Mouse (Mus musculus) heart, embryonic 12.5 days (tissue): ENCODE results near the gene 4933427I04Rik. TPM values are rescaled to one million over a fixed set of nuclear protein-coding genes. Genes with fewer than 3 reads are reported as not detected.
A peak's percentile ranks its signal among the peaks of the same experiment; 100 is the strongest.

Source experiments
- ATAC-seq: fragments of 200-750 bp; cut with Nextera tagmentation; 2 replicates; pipeline ENCODE4 v1.8.0; 2017; ENCODE audit warnings: moderate TSS enrichment, moderate library complexity; ENCODE audit not compliant: insufficient number of reproducible peaks, low FRiP score
- H3K27ac ChIP-seq: fragments of 300-500 bp; sonication (generic); 2 replicates; pipeline ENCODE4 v1.5.1; 2016; ENCODE audit warnings: mild to moderate bottlenecking, moderate library complexity; ENCODE audit not compliant: poor library complexity, severe bottlenecking
- H3K27me3 ChIP-seq: fragments of 300-500 bp; sonication (generic); replicated peaks from 2 replicates; pipeline ENCODE4 v1.6.1; 2016; ENCODE audit warnings: mild to moderate bottlenecking, moderate library complexity
- H3K36me3 ChIP-seq: fragments of 300-500 bp; sonication (generic); 2 replicates; pipeline ENCODE4 v1.6.1; 2016; ENCODE audit warnings: mild to moderate bottlenecking, moderate library complexity
- H3K4me1 ChIP-seq: fragments of 300-500 bp; sonication (generic); replicated peaks from 2 replicates; pipeline ENCODE4 v1.6.1; 2016; ENCODE audit warnings: mild to moderate bottlenecking
- H3K4me2 ChIP-seq: fragments of 300-500 bp; sonication (generic); 2 replicates; pipeline ENCODE4 v1.6.1; 2016; ENCODE audit warnings: mild to moderate bottlenecking, moderate library complexity
- H3K4me3 ChIP-seq: fragments of 300-500 bp; sonication (generic); 2 replicates; pipeline ENCODE4 v1.5.1; 2016; ENCODE audit warnings: mild to moderate bottlenecking
- H3K9ac ChIP-seq: fragments of 300-500 bp; sonication (generic); 2 replicates; pipeline ENCODE4 v1.6.1; 2016; ENCODE audit warnings: mild to moderate bottlenecking, moderate library complexity
- H3K9me3 ChIP-seq: fragments of 300-500 bp; sonication (generic); replicated peaks from 2 replicates; pipeline ENCODE4 v1.6.1; 2016; ENCODE audit warnings: mild to moderate bottlenecking, moderate library complexity
- WGBS: fragments of 180-500 bp; shearing (Covaris S2); methylation state at CpG from one replicate; pipeline ENCODE4 v1.1.7; 2016; 5-methylcytosine and 5-hydroxymethylcytosine counted together
- polyA plus RNA-seq: library from polyadenylated mRNA; unstranded; fragments of >200 nt; fragmentation: Nextera tagmentation; extraction: Ambion mirVana; gene quantifications from 2 replicates; pipeline ENCODE4 v1.2.1, GENCODE M21; 2016

Gene 4933427I04Rik
- not detected in 2 replicates for polyA plus RNA-seq

DNA sequence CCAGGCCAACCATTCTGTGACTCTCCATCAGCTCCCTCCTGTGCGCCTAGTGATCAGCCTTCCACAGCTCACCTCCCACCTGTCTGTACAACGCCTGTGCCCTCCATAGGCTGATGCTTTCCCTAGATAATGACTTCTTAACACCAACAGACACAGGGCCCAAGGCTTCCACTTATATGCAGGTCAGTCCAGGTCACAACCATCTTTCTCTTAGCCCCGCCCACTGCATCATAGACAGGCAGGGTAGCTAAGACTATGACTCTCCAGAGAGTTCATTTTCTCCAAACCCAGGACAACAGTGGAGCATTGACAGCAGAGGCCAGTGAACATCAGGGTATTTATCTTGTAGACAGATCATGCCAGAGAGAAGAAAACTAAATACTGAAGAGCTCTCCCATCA lies at the start of gene 4933427I04Rik:
Gene 4933427I04Rik (plus strand): TSS at position 301 of the 400 bp plus-strand sequence.
- H3K27ac ChIP-seq = no peak within 1 kb of the TSS
- ATAC-seq = no peak
- H3K4me3 ChIP-seq = no peak within 1 kb of the TSS
- H3K9ac ChIP-seq = no peak within 1 kb of the TSS
- no peaks in the 10 kb centered on the region for H3K27me3 ChIP-seq
- 76% methylated on average over 3 of the region's 3 CpGs for WGBS
- no peaks in the 10 kb centered on the region for H3K9me3 ChIP-seq
- H3K4me1 ChIP-seq = no peaks in the 10 kb centered on the region
- H3K4me2 ChIP-seq = no peak within 1 kb of the TSS
- H3K36me3 ChIP-seq = no peaks in the 10 kb centered on the region

DNA sequence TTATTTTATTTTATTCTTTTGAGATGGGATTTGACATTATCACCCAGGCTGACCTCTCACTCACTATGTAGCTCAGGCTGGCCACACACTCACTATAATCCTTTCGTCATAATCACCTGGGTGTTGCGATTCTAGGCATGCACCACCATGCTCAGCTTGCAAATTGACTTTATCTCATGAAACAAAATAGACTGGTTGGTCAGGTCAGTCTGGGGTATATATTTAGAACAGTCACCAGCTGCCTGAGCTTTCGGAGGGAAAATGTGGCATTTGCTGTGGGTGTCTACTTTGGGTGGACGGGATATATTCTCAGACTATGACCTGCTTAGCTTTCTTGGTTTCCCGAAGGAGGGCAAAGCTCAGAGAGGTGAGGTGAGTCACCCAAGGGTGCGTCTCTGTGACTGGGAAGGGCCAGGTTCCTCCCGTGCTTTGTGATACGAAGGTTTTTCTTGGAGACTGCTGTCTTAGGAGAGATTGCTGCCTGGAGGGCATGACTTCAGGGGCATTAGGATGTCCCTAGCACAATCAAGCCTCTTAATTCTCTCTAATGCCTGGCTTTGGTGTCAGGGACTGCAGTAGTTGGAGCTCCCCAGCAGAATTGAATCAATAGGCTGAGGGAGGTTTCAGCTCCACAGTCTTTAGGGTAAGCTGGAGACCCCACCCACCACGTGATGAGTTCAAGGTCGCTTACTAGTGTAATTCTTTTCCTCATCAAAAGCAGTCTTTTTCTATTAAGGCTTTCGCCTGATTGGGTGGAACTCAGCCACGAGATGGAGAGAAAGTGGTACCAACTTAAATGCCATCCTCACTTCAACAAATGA lies 48.8 kb upstream of the 4933427I04Rik start:
- 0 out of 2 replicates have a peak, but pooled peaks cover 3% of the 10 kb centered on the region for H3K9me3 ChIP-seq
- peaks cover 15% of the 10 kb centered on the region for H3K4me1 ChIP-seq
- no peak overlapping the region for H3K4me3 ChIP-seq
- no peak for ATAC-seq
- no peaks in the 10 kb centered on the region for H3K27me3 ChIP-seq
- no peak overlapping the region for H3K9ac ChIP-seq
- no peaks in the 10 kb centered on the region for H3K36me3 ChIP-seq
- WGBS = 61% methylated on average over 12 of the region's 12 CpGs
- peak overlapping the region; percentile 33; the same call in 1 of the 2 replicates for H3K4me2 ChIP-seq
- peak overlapping the region; percentile 58 for H3K27ac ChIP-seq

DNA sequence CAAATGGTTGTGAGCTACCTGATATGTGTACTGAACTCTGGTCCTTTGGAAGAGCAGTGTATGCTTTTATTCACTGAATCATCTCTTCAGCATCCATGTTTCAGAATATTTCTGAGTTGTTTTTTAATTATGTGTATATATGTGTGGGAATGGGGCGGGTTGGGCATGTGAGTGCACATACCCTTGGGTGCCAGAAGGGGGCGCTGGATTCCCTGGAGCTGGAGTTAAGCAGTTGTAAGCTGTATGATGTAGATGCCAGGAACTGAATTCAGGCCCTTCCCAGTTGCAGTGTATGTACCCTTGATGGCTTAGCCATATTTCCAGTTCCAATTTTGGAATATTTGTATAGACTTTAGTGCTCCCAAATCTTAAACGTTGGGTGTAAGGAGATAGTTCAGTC lies 47.0 kb upstream of the 4933427I04Rik start:
- no peak for ATAC-seq
- H3K9me3 ChIP-seq = 0 out of 2 replicates have a peak, but pooled peaks cover under 1% of the 10 kb centered on the region
- WGBS = 70% methylated on average over 3 of the region's 3 CpGs

DNA sequence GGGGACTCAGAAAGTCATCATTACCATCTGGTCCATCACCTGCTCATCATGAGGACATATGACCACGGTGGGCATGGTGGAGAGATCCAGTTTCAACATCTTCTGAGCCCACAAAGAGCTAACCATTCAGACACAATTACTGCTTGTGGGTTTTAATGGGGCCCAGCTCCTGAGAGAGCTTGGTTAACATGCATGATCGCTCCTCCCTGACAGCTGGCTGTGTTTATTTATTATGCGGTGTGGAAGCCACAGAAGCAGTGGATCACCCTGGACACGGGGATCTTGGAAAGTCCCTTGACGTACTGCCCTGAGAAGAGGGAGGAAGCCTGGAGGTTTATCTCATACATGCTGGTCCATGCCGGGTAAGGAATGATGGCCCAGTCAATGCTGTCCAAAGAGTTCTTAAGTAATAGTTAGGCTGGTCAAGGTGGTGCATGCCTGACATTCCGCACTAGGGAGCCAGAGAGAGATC lies 45.4 kb upstream of the 4933427I04Rik start:
- Histone ChIP-seq H3K36me3 (no peaks in the 10 kb centered on the region), H3K4me3 (no peak overlapping the region), H3K9me3 (no peaks in the 10 kb centered on the region), H3K4me1 (peaks cover 15% of the 10 kb centered on the region), H3K27ac (no peak overlapping the region), H3K4me2 (no peak overlapping the region), H3K27me3 (no peaks in the 10 kb centered on the region), H3K9ac (no peak overlapping the region)
- 64% methylated on average over 7 of the region's 7 CpGs for WGBS
- no peak for ATAC-seq

More for the DNA sequence above, 47.0 kb upstream of the 4933427I04Rik start:
- Histone ChIP-seq H3K27ac (no peak overlapping the region), H3K27me3 (no peaks in the 10 kb centered on the region), H3K4me3 (no peak overlapping the region), H3K4me2 (no peak overlapping the region), H3K4me1 (peaks cover 15% of the 10 kb centered on the region), H3K36me3 (no peaks in the 10 kb centered on the region), H3K9ac (no peak overlapping the region)

DNA sequence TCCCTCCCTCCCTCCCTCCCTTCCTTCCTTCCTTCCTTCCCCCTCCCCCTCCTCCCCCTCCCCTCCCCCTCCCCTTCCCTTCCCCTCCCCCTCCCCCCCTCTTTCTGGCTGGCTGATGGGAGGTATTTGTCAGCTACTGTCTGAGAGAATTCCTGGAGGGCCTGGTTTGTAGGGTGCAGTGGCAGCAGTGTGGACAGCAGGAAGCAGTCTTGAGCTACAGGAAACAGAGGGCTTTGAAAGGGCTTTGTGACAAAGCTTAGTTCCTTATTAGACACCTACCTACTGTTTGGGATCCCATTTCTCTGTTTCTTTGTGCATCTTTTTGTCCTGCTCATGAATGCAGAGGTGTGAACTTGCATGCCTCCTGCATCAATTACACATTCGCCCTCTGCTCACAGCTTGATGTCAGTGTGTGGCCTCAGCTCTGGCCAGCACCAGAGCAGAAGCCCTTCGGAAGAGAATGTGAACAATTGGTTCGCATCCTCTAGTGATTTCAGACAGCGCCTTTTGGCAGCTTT lies 40.3 kb upstream of the 4933427I04Rik start:
- Histone ChIP-seq H3K4me3 (no peak overlapping the region), H3K27ac (no peak overlapping the region), H3K4me1 (no peaks in the 10 kb centered on the region), H3K27me3 (no peaks in the 10 kb centered on the region), H3K9me3 (no peaks in the 10 kb centered on the region), H3K4me2 (no peak overlapping the region), H3K9ac (no peak overlapping the region), H3K36me3 (no peaks in the 10 kb centered on the region)
- 42% methylated on average over 4 of the region's 4 CpGs for WGBS
- ATAC-seq = no peak

DNA sequence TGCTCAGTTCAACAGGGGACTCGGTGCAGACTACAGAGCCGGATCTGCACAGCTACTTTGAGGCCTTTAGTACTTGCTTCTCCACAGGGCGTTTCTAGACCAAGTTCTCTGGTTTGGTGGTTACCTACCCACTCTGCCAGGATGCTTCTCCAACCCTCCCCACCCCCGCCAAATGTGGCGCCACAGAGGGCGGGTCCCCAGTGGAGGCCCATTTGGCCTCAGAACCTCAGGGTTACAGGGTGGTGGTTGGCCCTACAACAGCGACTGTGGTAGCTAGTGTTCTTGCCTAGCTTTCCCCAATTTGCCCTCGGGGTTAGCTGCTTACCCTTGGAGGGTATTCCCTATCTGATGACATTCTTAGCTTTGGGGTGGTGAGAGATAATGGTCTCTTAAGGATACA lies 17.4 kb upstream of the 4933427I04Rik start:
- WGBS = 78% methylated on average over 8 of the region's 8 CpGs
- ATAC-seq = no peak
- H3K4me1 ChIP-seq = no peaks in the 10 kb centered on the region
- no peak overlapping the region for H3K9ac ChIP-seq
- peaks cover 4% of the 10 kb centered on the region; the same call in 1 of the 2 replicates for H3K9me3 ChIP-seq
- H3K36me3 ChIP-seq = no peaks in the 10 kb centered on the region
- no peaks in the 10 kb centered on the region for H3K27me3 ChIP-seq
- no peak overlapping the region for H3K4me2 ChIP-seq
- no peak overlapping the region for H3K4me3 ChIP-seq
- H3K27ac ChIP-seq = no peak overlapping the region

DNA sequence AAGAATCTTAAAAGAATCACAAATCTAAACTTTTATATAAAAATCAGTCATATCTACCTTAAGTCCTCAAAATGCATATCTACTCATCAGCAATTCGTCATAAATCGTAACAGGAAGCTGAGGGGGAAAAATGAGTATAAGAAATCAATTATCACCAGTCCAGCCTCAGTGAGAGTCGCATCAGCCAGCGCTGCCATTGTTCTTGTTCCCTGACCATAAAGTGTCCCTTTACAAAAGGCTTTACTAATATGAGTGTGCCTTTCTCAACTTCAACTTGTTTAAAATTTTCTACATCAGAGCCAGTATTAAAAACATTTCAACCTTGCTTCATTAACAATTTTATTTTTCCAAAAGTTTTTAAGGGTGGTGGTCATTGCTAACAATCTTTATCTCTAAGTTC lies 2.6 kb upstream of the 4933427I04Rik start:
- no peaks in the 10 kb centered on the region for H3K9me3 ChIP-seq
- no peak overlapping the region for H3K27ac ChIP-seq
- no peak overlapping the region for H3K4me3 ChIP-seq
- H3K4me2 ChIP-seq = no peak overlapping the region
- no peaks in the 10 kb centered on the region for H3K36me3 ChIP-seq
- WGBS = 78% methylated on average over 4 of the region's 4 CpGs
- H3K9ac ChIP-seq = no peak overlapping the region
- H3K27me3 ChIP-seq = no peaks in the 10 kb centered on the region
- ATAC-seq = no peak
- no peaks in the 10 kb centered on the region for H3K4me1 ChIP-seq

DNA sequence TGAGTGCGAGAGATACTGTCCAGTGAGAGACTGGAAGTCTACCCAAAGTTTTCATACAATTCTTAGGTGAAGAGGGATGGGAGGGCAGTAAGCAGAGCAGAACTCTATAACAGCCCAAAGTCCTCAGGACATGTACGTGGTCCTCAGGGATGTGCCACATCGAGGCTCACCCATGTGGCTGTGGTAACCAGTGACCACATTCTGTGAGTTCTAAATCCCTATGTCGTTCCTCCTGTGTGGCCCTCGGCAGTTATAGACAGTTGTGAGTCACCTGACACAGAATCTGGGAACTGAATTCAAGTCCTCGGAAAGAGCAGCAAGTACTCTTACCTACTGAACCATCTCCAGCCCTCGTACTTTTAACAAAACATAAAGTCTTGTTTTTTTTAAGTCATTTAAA lies 1.4 kb upstream of the 4933427I04Rik start:
- no peaks in the 10 kb centered on the region for H3K36me3 ChIP-seq
- WGBS = 79% methylated on average over 7 of the region's 7 CpGs
- no peak for ATAC-seq
- no peak overlapping the region for H3K27ac ChIP-seq
- no peak overlapping the region for H3K4me3 ChIP-seq
- no peaks in the 10 kb centered on the region for H3K9me3 ChIP-seq
- no peak overlapping the region for H3K4me2 ChIP-seq
- no peaks in the 10 kb centered on the region for H3K4me1 ChIP-seq
- H3K27me3 ChIP-seq = no peaks in the 10 kb centered on the region
- H3K9ac ChIP-seq = no peak overlapping the region

DNA sequence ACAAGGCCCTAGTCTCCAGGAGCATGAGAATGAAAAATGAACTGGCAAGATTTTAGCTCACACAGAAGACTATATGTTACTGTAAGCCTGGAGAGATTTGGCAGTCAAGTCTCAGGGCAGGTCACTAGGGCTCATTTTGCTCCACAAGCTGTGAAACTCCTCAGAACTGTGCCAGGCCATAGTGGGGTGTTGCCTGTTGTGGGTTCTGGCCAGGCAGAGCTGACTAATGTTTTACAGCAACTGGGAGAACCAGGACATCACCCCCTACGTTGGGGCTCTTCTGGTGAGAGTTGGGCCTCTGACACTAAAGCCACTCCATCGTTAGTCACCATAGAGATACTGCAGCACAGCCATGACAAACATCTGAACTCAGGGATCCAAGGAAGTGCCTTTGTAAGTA lies 324 bp downstream of the 4933427I04Rik start:
- WGBS = 43% methylated on average over 2 of the region's 2 CpGs
- ATAC-seq = no peak
- H3K4me3 ChIP-seq = no peak overlapping the region

DNA sequence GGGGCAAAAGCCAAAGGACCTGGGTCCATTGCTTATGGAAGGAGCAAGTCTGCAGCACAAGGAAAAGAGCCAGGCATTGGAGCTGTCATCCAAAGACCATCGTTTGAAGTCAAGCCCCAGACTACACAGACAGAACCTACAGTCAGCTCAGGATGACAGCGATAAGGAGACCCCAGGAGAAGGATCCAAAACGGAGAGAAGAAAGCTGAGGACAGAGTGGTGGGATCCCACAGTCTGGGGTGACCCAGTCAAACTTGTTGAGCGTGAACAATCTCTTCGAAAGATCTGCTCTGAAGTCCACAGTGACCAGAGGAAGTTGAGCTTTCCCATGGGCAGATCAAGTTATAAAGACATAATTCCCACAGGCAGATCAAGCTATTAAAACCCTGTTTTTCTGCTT lies 1.1 kb downstream of the 4933427I04Rik start:
- Histone ChIP-seq H3K4me2 (no peak overlapping the region), H3K27ac (no peak overlapping the region), H3K4me1 (no peaks in the 10 kb centered on the region), H3K36me3 (no peaks in the 10 kb centered on the region), H3K4me3 (no peak overlapping the region), H3K9ac (no peak overlapping the region), H3K9me3 (no peaks in the 10 kb centered on the region), H3K27me3 (no peaks in the 10 kb centered on the region)
- WGBS = 69% methylated on average over 5 of the region's 5 CpGs
- no peak for ATAC-seq

More for the DNA sequence above, 324 bp downstream of the 4933427I04Rik start:
- Histone ChIP-seq H3K9ac (no peak overlapping the region), H3K4me1 (no peaks in the 10 kb centered on the region), H3K36me3 (no peaks in the 10 kb centered on the region), H3K4me2 (no peak overlapping the region), H3K27me3 (no peaks in the 10 kb centered on the region), H3K27ac (no peak overlapping the region), H3K9me3 (no peaks in the 10 kb centered on the region)

DNA sequence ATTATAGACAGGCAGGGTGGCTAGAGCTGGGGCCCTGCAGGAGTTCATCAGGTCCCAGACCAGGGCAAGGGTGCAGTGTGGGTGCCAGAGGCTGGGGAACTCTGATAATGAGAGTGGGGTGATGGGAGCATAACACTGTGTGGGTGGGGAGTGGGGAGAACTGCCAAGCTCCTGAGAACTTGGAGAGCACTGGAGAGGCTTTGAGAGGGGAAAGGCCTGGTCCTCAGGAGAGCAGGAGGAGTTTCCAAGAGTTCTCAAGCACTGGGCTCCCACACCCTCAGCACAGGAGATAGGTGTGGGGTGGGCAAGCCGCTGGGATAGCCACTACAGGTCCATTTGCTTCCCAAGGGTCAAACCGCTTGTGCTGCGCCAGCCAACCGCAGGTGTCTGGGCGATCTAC lies 34.2 kb downstream of the 4933427I04Rik start:
- Histone ChIP-seq H3K9ac (no peak overlapping the region), H3K4me3 (no peak overlapping the region), H3K36me3 (no peaks in the 10 kb centered on the region), H3K4me1 (no peaks in the 10 kb centered on the region), H3K27me3 (0 out of 2 replicates have a peak, but pooled peaks cover 3% of the 10 kb centered on the region), H3K4me2 (no peak overlapping the region), H3K27ac (no peak overlapping the region), H3K9me3 (no peaks in the 10 kb centered on the region)
- ATAC-seq = no peak
- WGBS = 80% methylated on average over 5 of the region's 5 CpGs
